8 mouse cellular contexts compared by ENCODE assay signal in genomic region chr11:101424925-101425813, GRCm38 (mm10). TPM values are rescaled to one million over a fixed set of nuclear protein-coding genes. Genes with fewer than 3 reads are reported as not detected.
A peak's percentile ranks its signal among the peaks of the same experiment; 100 is the strongest.
DNase-seq lines count a peak whose midpoint lies in the region; ATAC-seq and TF ChIP-seq lines count a peak whose summit lies in the region.

TSS of gene Rundc1 (plus strand) at chr11:101425085.
TSS of gene Ptges3l (minus strand) at chr11:101425333.

- under 1% methylated on average over 78 of the region's 81 CpGs for WGBS in hindbrain, embryonic 13.5 days

- TF ChIP-seq CTCF in Patski (IDR thresholded peaks at IDR 0.05): no peak

- DNase-seq in Patski (ENCODE audit: low read depth, low spot score): peak; percentile 65
- DNase-seq in cerebellum, postnatal 14 days: peak; percentile 99
- DNase-seq in frontal cortex, postnatal 14 days (ENCODE audit: low spot score in 2 of 2): peak; percentile 94 to 98
- DNase-seq in layer of hippocampus, postnatal 25 days (ENCODE audit: extremely low spot score in 1 of 2, low spot score in 1 of 2): peak; percentile 98
- DNase-seq in lung, postnatal 25 days (ENCODE audit: low spot score): peak; percentile 98
- DNase-seq in retina, embryonic 14.5 days (ENCODE audit: low spot score): peak; percentile 97
- peak; percentile 100 for DNase-seq in thymus, postnatal 4 days

- peak; percentile 86 for ATAC-seq in Patski
- peak; percentile 94 for ATAC-seq in hindbrain, embryonic 13.5 days (ENCODE audit: low FRiP score)

- no peaks in the 10 kb centered on the region for H3K9me3 ChIP-seq in hindbrain, embryonic 13.5 days

- POLR2A ChIA-PET in Patski (lab: Charles Lee): interaction anchor here (1.0 to 1.5 kb wide), 2 partner anchors 9 to 19 kb away, joined by 3 to 6 read pairs; no protein-coding TSS in a partner anchor

- peak within 1 kb of the TSS; percentile 94 for H3K27ac ChIP-seq in hindbrain, embryonic 13.5 days

- peak within 1 kb of the TSS; percentile 95 for H3K4me3 ChIP-seq in hindbrain, embryonic 13.5 days

- H3K4me1 ChIP-seq in hindbrain, embryonic 13.5 days (replicated peaks): peaks cover 31% of the 10 kb centered on the region

- H3K4me2 ChIP-seq in hindbrain, embryonic 13.5 days: peak within 1 kb of the TSS; percentile 87

- peaks cover 14% of the 10 kb centered on the region for H3K36me3 ChIP-seq in hindbrain, embryonic 13.5 days

- peak within 1 kb of the TSS; percentile 91 for H3K9ac ChIP-seq in hindbrain, embryonic 13.5 days

- CTCF ChIA-PET in Patski (lab: Charles Lee): interaction anchor here (1.0 kb wide), 1 partner anchor 17 kb away, joined by 3 read pairs; the partner anchor contains the start of gene Rpl27

- in situ Hi-C loops in Patski (cut with MboI; ENCODE audit: low pct_unique_long_range_greater_than_20kb): no loop called here

- no peaks in the 10 kb centered on the region for H3K27me3 ChIP-seq in Patski
- H3K27me3 ChIP-seq in hindbrain, embryonic 13.5 days: no peaks in the 10 kb centered on the region

RNA-seq across cellular contexts. Expression of gene Rundc1, which starts in this region (rescaled TPM):
- polyA plus RNA-seq in Patski (2021): 26.1 TPM
- 28.6 and 29.8 TPM in 2 replicates for polyA plus RNA-seq in hindbrain, embryonic 13.5 days (2015; fragmentation: Nextera tagmentation; extraction: Ambion mirVana)
- 10 to 100 TPM; 30.7 to 33.2 TPM for total RNA-seq in layer of hippocampus, postnatal 25 days (2021)

RNA-seq across cellular contexts. Expression of gene Ptges3l, which starts in this region (rescaled TPM):
- polyA plus RNA-seq in Patski (2021): 28.1 TPM
- polyA plus RNA-seq in hindbrain, embryonic 13.5 days (2015; fragmentation: Nextera tagmentation; extraction: Ambion mirVana): 2.3 and 2.8 TPM in 2 replicates
- 1 to 10 TPM; 1.3 to 1.4 TPM for total RNA-seq in layer of hippocampus, postnatal 25 days (2021)

Comparison
In these comparisons a context has a peak if more than half of its experiments do, and no peak if none do; other contexts are left out.
1. Peak in every context shown above with its lines: DNase-seq, ATAC-seq, H3K4me3 ChIP-seq and H3K27ac ChIP-seq.